Mouse (Mus musculus) left cerebral cortex, postnatal 36 days (tissue): ENCODE data around the gene Gpc6. TPM values are rescaled to one million over a fixed set of nuclear protein-coding genes. Genes with fewer than 3 reads are reported as not detected.

ENCODE experiments used
- DNase-seq, 2 experiments: peaks; one replicate each; pipeline ENCODE4 v3.0.0; 2021 to 2022; ENCODE audit warnings: low spot score in 2 of 2, mixed read lengths in 1 of 2
- intact Hi-C: fragments of 180-260 bp; cut with DNase I; formaldehyde crosslinking; loops from one replicate; pipeline ENCODE4 v1.15.1; 2025
- total RNA-seq, 2 experiments: library from RNA; stranded (reverse); gene quantifications; 2 replicates each; pipeline ENCODE4 v1.2.3; 2021

The Gpc6 gene
- total RNA-seq, 2 experiments from 2014 or later, result 15.5 to 16.2 TPM

- DNase-seq, result no peak
- intact Hi-C loops, result no loop called here
Measured at GRCm38 (mm10) chr14:117324214-117324613, 399.1 kb downstream of the Gpc6 start.

GRCm38 (mm10) chr14:117332256-117332655, 407.1 kb downstream of the Gpc6 start:
- intact Hi-C loops, result no loop called here
- no peak for DNase-seq

GRCm38 (mm10) chr14:117337271-117337670, 412.2 kb downstream of the Gpc6 start:
- DNase-seq, result no peak
- intact Hi-C loops, result no loop called here

GRCm38 (mm10) chr14:117340549-117340948, 415.4 kb downstream of the Gpc6 start:
- no peak for DNase-seq
- intact Hi-C loops, result no loop called here

- intact Hi-C loops, result no loop called here
- no peak for DNase-seq
Measured at GRCm38 (mm10) chr14:117344505-117344904, 419.4 kb downstream of the Gpc6 start.

GRCm38 (mm10) chr14:117346372-117346885, 421.3 kb downstream of the Gpc6 start:
- intact Hi-C loops, result no loop called here
- DNase-seq, result no peak

- DNase-seq, result no peak
- intact Hi-C loops, result no loop called here
Measured at GRCm38 (mm10) chr14:117351296-117351695, 426.2 kb downstream of the Gpc6 start.

- no peak for DNase-seq
- intact Hi-C loops, result no loop called here
Measured at GRCm38 (mm10) chr14:117361155-117361964, 436.2 kb downstream of the Gpc6 start.

GRCm38 (mm10) chr14:117361965-117362309, 436.8 kb downstream of the Gpc6 start:
- no peak for DNase-seq
- intact Hi-C loops, result no loop called here

- DNase-seq, result no peak
- intact Hi-C loops, result no loop called here
Measured at GRCm38 (mm10) chr14:117369331-117369866, 444.3 kb downstream of the Gpc6 start.

- DNase-seq, result no peak
- intact Hi-C loops, result no loop called here
Measured at GRCm38 (mm10) chr14:117376822-117377376, 451.8 kb downstream of the Gpc6 start.

- DNase-seq, result no peak
- intact Hi-C loops, result no loop called here
Measured at GRCm38 (mm10) chr14:117379979-117380378, 454.9 kb downstream of the Gpc6 start.

GRCm38 (mm10) chr14:117383188-117383587, 458.1 kb downstream of the Gpc6 start:
- DNase-seq, result no peak
- intact Hi-C loops, result no loop called here

GRCm38 (mm10) chr14:117384096-117384770, 459.1 kb downstream of the Gpc6 start:
- DNase-seq, result no peak
- intact Hi-C loops, result no loop called here

GRCm38 (mm10) chr14:117385731-117386270, 460.7 kb downstream of the Gpc6 start:
- intact Hi-C loops, result no loop called here
- DNase-seq, result no peak

- intact Hi-C loops, result no loop called here
- no peak for DNase-seq
Measured at GRCm38 (mm10) chr14:117390794-117391320, 465.7 kb downstream of the Gpc6 start.

GRCm38 (mm10) chr14:117391412-117391811, 466.3 kb downstream of the Gpc6 start:
- DNase-seq, result no peak
- intact Hi-C loops, result no loop called here

- intact Hi-C loops, result no loop called here
- DNase-seq, result no peak
Measured at GRCm38 (mm10) chr14:117397165-117397564, 472.1 kb downstream of the Gpc6 start.

GRCm38 (mm10) chr14:117407824-117408524, 482.9 kb downstream of the Gpc6 start:
- intact Hi-C loops, result no loop called here
- no peak for DNase-seq
